Mouse (Mus musculus): ENCODE data around the gene Pdcd1lg2.

Gene Pdcd1lg2

GRCm38 (mm10) chr19:29419946-29420345 lies 9.2 kb downstream of the Pdcd1lg2 start:
- no peak for DNase-seq

GRCm38 (mm10) chr19:29420397-29420796 lies 9.7 kb downstream of the Pdcd1lg2 start:
- no peak for DNase-seq

GRCm38 (mm10) chr19:29422013-29422645 lies 11.4 kb downstream of the Pdcd1lg2 start:
- no peak for DNase-seq

- no peak for DNase-seq
Measured at GRCm38 (mm10) chr19:29422796-29423195, 12.1 kb downstream of the Pdcd1lg2 start.

GRCm38 (mm10) chr19:29430516-29430915 lies 19.8 kb downstream of the Pdcd1lg2 start:
- no peak for DNase-seq

- DNase-seq: no peak
Measured at GRCm38 (mm10) chr19:29430953-29431352, 20.2 kb downstream of the Pdcd1lg2 start.

- DNase-seq: no peak
Measured at GRCm38 (mm10) chr19:29436793-29437479, 26.2 kb downstream of the Pdcd1lg2 start.

- no peak for DNase-seq
Measured at GRCm38 (mm10) chr19:29437849-29438248, 27.1 kb downstream of the Pdcd1lg2 start.

GRCm38 (mm10) chr19:29439242-29439641 lies 28.5 kb downstream of the Pdcd1lg2 start:
- no peak for DNase-seq

- DNase-seq: no peak
Measured at GRCm38 (mm10) chr19:29442492-29442891, 31.8 kb downstream of the Pdcd1lg2 start.

GRCm38 (mm10) chr19:29444364-29444763 lies 33.6 kb downstream of the Pdcd1lg2 start:
- no peak for DNase-seq

- no peak for DNase-seq
Measured at GRCm38 (mm10) chr19:29448373-29448772, 37.7 kb downstream of the Pdcd1lg2 start.

GRCm38 (mm10) chr19:29450376-29450775 lies 39.7 kb downstream of the Pdcd1lg2 start:
- DNase-seq: no peak

- no peak for DNase-seq
Measured at GRCm38 (mm10) chr19:29454141-29454601, 43.5 kb downstream of the Pdcd1lg2 start.

GRCm38 (mm10) chr19:29455156-29455555 lies 44.4 kb downstream of the Pdcd1lg2 start:
- DNase-seq: no peak

- DNase-seq: no peak
Measured at GRCm38 (mm10) chr19:29457982-29458381, 47.3 kb downstream of the Pdcd1lg2 start.

GRCm38 (mm10) chr19:29462462-29462861 lies 51.7 kb downstream of the Pdcd1lg2 start:
- DNase-seq: no peak

GRCm38 (mm10) chr19:29463645-29464395 lies 53.1 kb downstream of the Pdcd1lg2 start:
- DNase-seq: no peak

GRCm38 (mm10) chr19:29466819-29467218 lies 56.1 kb downstream of the Pdcd1lg2 start:
- DNase-seq: no peak

- peak in 1 of 2 experiments; percentile 22 for DNase-seq
Measured at GRCm38 (mm10) chr19:29468941-29469685, 58.4 kb downstream of the Pdcd1lg2 start.

- DNase-seq: no peak
Measured at GRCm38 (mm10) chr19:29469686-29470254, 59.1 kb downstream of the Pdcd1lg2 start.

GRCm38 (mm10) chr19:29470652-29471051 lies 59.9 kb downstream of the Pdcd1lg2 start:
- no peak for DNase-seq

- no peak for DNase-seq
Measured at GRCm38 (mm10) chr19:29472424-29472823, 61.7 kb downstream of the Pdcd1lg2 start.

Measured in cerebellum, postnatal 25 days (tissue).